Mouse (Mus musculus) heart, embryonic 15.5 days (tissue): ENCODE measurements at regions not wholly inside any gene's neighbourhood (a gene's known extent, or its start where the extent isn't known, plus 50 kb on each side); places are given as distances from the start of the nearest gene placed in this dataset.

Experiments used
- ATAC-seq: fragments of 200-750 bp; cut with Nextera tagmentation; replicated peaks from 2 replicates; pipeline ENCODE4 v1.8.0; 2017; ENCODE audit warnings: low read depth, moderate TSS enrichment; ENCODE audit not compliant: insufficient number of reproducible peaks, insufficient read depth, low FRiP score
- H3K27ac ChIP-seq: fragments of 300-500 bp; sonication (generic); 2 replicates; pipeline ENCODE4 v1.5.1; 2015; ENCODE audit warnings: mild to moderate bottlenecking, inconsistent platforms
- H3K27me3 ChIP-seq: fragments of 300-500 bp; sonication (generic); 2 replicates; pipeline ENCODE4 v1.6.1; 2015; ENCODE audit warnings: inconsistent platforms
- H3K36me3 ChIP-seq: fragments of 300-500 bp; sonication (generic); 2 replicates; pipeline ENCODE4 v1.6.1; 2015; ENCODE audit warnings: mild to moderate bottlenecking, inconsistent platforms
- H3K4me1 ChIP-seq: fragments of 300-500 bp; sonication (generic); replicated peaks from 2 replicates; pipeline ENCODE4 v1.6.1; 2015; ENCODE audit warnings: inconsistent platforms
- H3K4me2 ChIP-seq: fragments of 300-500 bp; sonication (generic); 2 replicates; pipeline ENCODE4 v1.6.1; 2015; ENCODE audit warnings: inconsistent platforms, mild to moderate bottlenecking, moderate library complexity
- H3K4me3 ChIP-seq: fragments of 300-500 bp; sonication (generic); 2 replicates; pipeline ENCODE4 v1.5.1; 2015; ENCODE audit warnings: mild to moderate bottlenecking, inconsistent platforms
- H3K9ac ChIP-seq: fragments of 300-500 bp; sonication (generic); 2 replicates; pipeline ENCODE4 v1.6.1; 2015; ENCODE audit warnings: mild to moderate bottlenecking, inconsistent platforms
- H3K9me3 ChIP-seq: fragments of 300-500 bp; sonication (generic); replicated peaks from 2 replicates; pipeline ENCODE4 v1.6.1; 2016; ENCODE audit warnings: inconsistent platforms
- WGBS: fragments of 180-500 bp; shearing (Covaris S2); methylation state at CpG from one replicate; pipeline ENCODE4 v1.1.7; 2015; ENCODE audit warnings: mixed read lengths; 5-methylcytosine and 5-hydroxymethylcytosine counted together

GRCm38 (mm10) chr13:63980012-63980691 is 108.9 kb downstream of the Hsd17b3 start:
- Histone ChIP-seq H3K9me3 (no peaks in the 10 kb centered on the region), H3K4me2 (no peak overlapping the region), H3K4me3 (no peak overlapping the region), H3K27ac (no peak overlapping the region), H3K36me3 (no peaks in the 10 kb centered on the region), H3K27me3 (0 out of 2 replicates have a peak, but pooled peaks cover 3% of the 10 kb centered on the region), H3K9ac (no peak overlapping the region), H3K4me1 (0 out of 2 replicates have a peak, but pooled peaks cover 9% of the 10 kb centered on the region)
- 38% methylated on average over 7 of the region's 7 CpGs for WGBS
- no peak for ATAC-seq

- Histone ChIP-seq H3K9ac (no peak overlapping the region), H3K4me2 (no peak overlapping the region), H3K9me3 (no peaks in the 10 kb centered on the region), H3K4me3 (no peak overlapping the region), H3K27me3 (0 out of 2 replicates have a peak, but pooled peaks cover 3% of the 10 kb centered on the region), H3K27ac (no peak overlapping the region), H3K4me1 (0 out of 2 replicates have a peak, but pooled peaks cover 5% of the 10 kb centered on the region), H3K36me3 (no peaks in the 10 kb centered on the region)
- ATAC-seq, result no peak
- WGBS, result 36% methylated on average over 1 of the region's 1 CpGs
Observed at GRCm38 (mm10) chr13:63979581-63979980, 109.4 kb downstream of the Hsd17b3 start.

- ATAC-seq, result no peak
- H3K27ac ChIP-seq, result no peak overlapping the region
- H3K4me2 ChIP-seq, result no peak overlapping the region
- H3K4me3 ChIP-seq, result no peak overlapping the region
- no peaks in the 10 kb centered on the region for H3K4me1 ChIP-seq
- 66% methylated on average over 2 of the region's 2 CpGs for WGBS
- no peaks in the 10 kb centered on the region for H3K9me3 ChIP-seq
- H3K9ac ChIP-seq, result no peak overlapping the region
- no peaks in the 10 kb centered on the region for H3K36me3 ChIP-seq
- H3K27me3 ChIP-seq, result no peaks in the 10 kb centered on the region
Observed at GRCm38 (mm10) chr13:63969907-63970306, 119.1 kb downstream of the Hsd17b3 start.

- no peak overlapping the region for H3K9ac ChIP-seq
- no peaks in the 10 kb centered on the region for H3K4me1 ChIP-seq
- H3K27me3 ChIP-seq, result no peaks in the 10 kb centered on the region
- no peak overlapping the region for H3K27ac ChIP-seq
- WGBS, result 83% methylated on average over 3 of the region's 3 CpGs
- no peak for ATAC-seq
- H3K4me2 ChIP-seq, result no peak overlapping the region
- no peaks in the 10 kb centered on the region for H3K9me3 ChIP-seq
- H3K36me3 ChIP-seq, result no peaks in the 10 kb centered on the region
- H3K4me3 ChIP-seq, result no peak overlapping the region
Observed at GRCm38 (mm10) chr13:63968623-63969022, 120.4 kb downstream of the Hsd17b3 start.

GRCm38 (mm10) chr13:63957098-63957497 is 131.9 kb downstream of the Hsd17b3 start:
- 49% methylated on average over 5 of the region's 5 CpGs for WGBS
- Histone ChIP-seq H3K4me3 (no peak overlapping the region), H3K36me3 (no peaks in the 10 kb centered on the region), H3K4me1 (no peaks in the 10 kb centered on the region), H3K9me3 (no peaks in the 10 kb centered on the region), H3K9ac (no peak overlapping the region), H3K27ac (no peak overlapping the region), H3K4me2 (no peak overlapping the region), H3K27me3 (no peaks in the 10 kb centered on the region)
- no peak for ATAC-seq

- H3K27ac ChIP-seq, result no peak overlapping the region
- no peaks in the 10 kb centered on the region for H3K27me3 ChIP-seq
- no peak overlapping the region for H3K4me2 ChIP-seq
- no peak overlapping the region for H3K4me3 ChIP-seq
- WGBS, result 75% methylated on average over 2 of the region's 2 CpGs
- H3K9ac ChIP-seq, result no peak overlapping the region
- no peak for ATAC-seq
- no peaks in the 10 kb centered on the region for H3K36me3 ChIP-seq
- H3K4me1 ChIP-seq, result peaks cover 7% of the 10 kb centered on the region; the same call in 1 of the 2 replicates
- no peaks in the 10 kb centered on the region for H3K9me3 ChIP-seq
Observed at GRCm38 (mm10) chr13:63954305-63954704, 134.7 kb downstream of the Hsd17b3 start.

GRCm38 (mm10) chr13:63951922-63952734 is 136.9 kb downstream of the Hsd17b3 start:
- H3K27ac ChIP-seq, result no peak overlapping the region
- no peak overlapping the region for H3K9ac ChIP-seq
- WGBS, result 53% methylated on average over 9 of the region's 9 CpGs
- H3K36me3 ChIP-seq, result no peaks in the 10 kb centered on the region
- peaks cover 11% of the 10 kb centered on the region; the same call in 1 of the 2 replicates for H3K4me1 ChIP-seq
- no peaks in the 10 kb centered on the region for H3K9me3 ChIP-seq
- no peak overlapping the region for H3K4me3 ChIP-seq
- no peak for ATAC-seq
- no peaks in the 10 kb centered on the region for H3K27me3 ChIP-seq
- no peak overlapping the region for H3K4me2 ChIP-seq

GRCm38 (mm10) chr13:63951136-63951535 is 136.1 kb downstream of the Ercc6l2 start:
- Histone ChIP-seq H3K4me3 (no peak overlapping the region), H3K9ac (no peak overlapping the region), H3K4me1 (peaks cover 11% of the 10 kb centered on the region; the same call in 1 of the 2 replicates), H3K36me3 (no peaks in the 10 kb centered on the region), H3K4me2 (no peak overlapping the region), H3K9me3 (no peaks in the 10 kb centered on the region), H3K27me3 (no peaks in the 10 kb centered on the region), H3K27ac (no peak overlapping the region)
- 64% methylated on average over 8 of the region's 8 CpGs for WGBS
- no peak for ATAC-seq
